Mouse (Mus musculus): ENCODE results near the gene Lrrc74a. TPM values are rescaled to one million over a fixed set of nuclear protein-coding genes. Genes with fewer than 3 reads are reported as not detected.

Lrrc74a gene
- total and polyA plus RNA-seq, 2 experiments, result not detected

DNA sequence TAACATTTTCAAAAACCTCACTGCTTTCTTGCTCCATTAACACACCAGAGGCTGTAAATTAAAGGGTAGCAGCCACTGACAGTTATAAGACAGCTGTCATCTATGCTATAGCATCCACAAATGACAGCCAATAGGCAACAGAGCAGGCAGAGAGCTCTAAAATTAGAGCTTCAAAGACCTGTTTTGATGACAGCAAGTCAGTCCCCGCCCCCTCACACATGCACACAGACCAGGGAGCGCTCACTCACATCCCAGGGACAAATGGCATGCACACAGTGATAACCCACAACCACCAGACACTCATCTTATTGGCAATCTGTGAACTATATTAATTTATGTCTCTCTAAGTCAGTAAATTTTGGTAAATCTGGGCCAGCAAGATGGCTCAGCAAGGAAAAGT lies 9.9 kb upstream of the Lrrc74a start:
- Histone ChIP-seq H3K36me3 (ENCODE audit: control insufficient read depth, insufficient read depth, low read length) (no peaks in the 10 kb centered on the region), H3K4me3 (ENCODE audit: insufficient read depth, low read depth, low read length) (no peak overlapping the region), H3K27me3 (ENCODE audit: control insufficient read depth, insufficient read depth, low read length) (no peaks in the 10 kb centered on the region), H3K27ac (replicated peaks; ENCODE audit: insufficient read depth, low read depth, low read length) (no peak overlapping the region), H3K4me1 (ENCODE audit: control insufficient read depth, insufficient read depth, low read length) (no peaks in the 10 kb centered on the region), H3K9ac (ENCODE audit: low read depth, low read length) (no peak overlapping the region), H3K79me2 (ENCODE audit: control insufficient read depth, insufficient read depth, low read length) (no peaks in the 10 kb centered on the region)
- TF ChIP-seq POLR2A (IDR thresholded peaks at IDR 0.05; ENCODE audit: extremely low read depth, insufficient read depth, low read length) (no peak), CTCF (IDR thresholded peaks at IDR 0.05; ENCODE audit: low read depth, low read length) (no peak)
- WGBS, result 94% methylated on average over 2 of the region's 2 CpGs
- no peak for DNase-seq (ENCODE audit: extremely low read depth, low read depth, low spot score)

DNA sequence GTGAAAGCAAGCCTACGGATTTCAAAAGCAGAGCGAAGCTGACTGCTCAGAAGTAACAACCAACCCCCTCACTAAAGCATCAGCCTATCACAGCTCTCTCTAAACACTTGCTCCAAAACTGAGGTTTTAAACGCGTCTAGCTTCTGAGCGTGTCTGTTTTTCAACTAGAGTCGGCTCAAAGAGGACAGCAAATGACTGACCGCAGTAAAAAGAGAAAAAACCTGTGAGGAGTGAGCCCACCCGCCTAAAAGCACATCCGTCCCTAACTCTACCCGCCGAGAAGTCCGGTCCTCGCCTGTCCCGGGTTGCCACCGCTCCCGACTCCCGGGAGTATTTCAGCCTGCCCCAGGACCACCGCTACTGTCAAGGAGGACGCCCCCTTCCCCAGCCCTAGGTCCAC lies 8.5 kb upstream of the Lrrc74a start:
- 2% methylated on average over 19 of the region's 19 CpGs for WGBS
- TF ChIP-seq CTCF (IDR thresholded peaks at IDR 0.05; ENCODE audit: low read depth, low read length), result no peak
- H3K4me1 ChIP-seq (ENCODE audit: control insufficient read depth, insufficient read depth, low read length), result no peaks in the 10 kb centered on the region
- no peak for DNase-seq (ENCODE audit: extremely low read depth, low read depth, low spot score)
- H3K27ac ChIP-seq (replicated peaks; ENCODE audit: insufficient read depth, low read depth, low read length), result no peak overlapping the region
- no peaks in the 10 kb centered on the region for H3K36me3 ChIP-seq (ENCODE audit: control insufficient read depth, insufficient read depth, low read length)
- H3K79me2 ChIP-seq (ENCODE audit: control insufficient read depth, insufficient read depth, low read length), result no peaks in the 10 kb centered on the region
- H3K4me3 ChIP-seq (ENCODE audit: insufficient read depth, low read depth, low read length), result peak overlapping the region; percentile 80
- H3K9ac ChIP-seq (ENCODE audit: low read depth, low read length), result peak overlapping the region; percentile 77
- no peaks in the 10 kb centered on the region for H3K27me3 ChIP-seq (ENCODE audit: control insufficient read depth, insufficient read depth, low read length)

DNA sequence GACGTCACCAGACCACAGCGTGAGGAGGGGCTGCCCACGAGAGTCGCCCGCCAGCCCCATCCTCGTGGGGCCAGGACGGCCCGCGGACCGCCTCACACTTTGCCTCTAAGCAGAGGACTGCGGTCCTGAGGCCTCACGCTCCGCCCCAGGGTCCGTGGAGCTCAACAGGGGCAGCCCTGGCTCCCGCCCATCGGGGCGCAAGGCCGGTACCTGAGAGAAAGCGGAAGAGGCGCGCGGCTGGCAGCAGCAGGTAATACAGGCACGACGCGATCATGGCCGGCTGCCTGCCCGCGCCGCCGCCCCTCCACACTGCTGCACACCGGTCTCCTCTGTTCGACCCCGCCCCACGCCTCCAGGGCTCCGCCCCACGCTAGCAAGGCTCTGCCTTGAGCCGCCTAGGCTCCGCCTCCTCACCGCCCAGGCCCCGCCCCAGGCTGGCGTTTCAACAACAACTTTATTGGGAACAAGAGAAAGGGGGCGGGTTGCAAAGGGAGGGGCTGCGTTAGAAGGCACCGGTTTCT lies 8.0 kb upstream of the Lrrc74a start, which contains the start of gene Angel1:
TSS of gene Angel1 (minus strand) at position 341 of the 521 bp plus-strand sequence.
- Histone ChIP-seq H3K36me3 (ENCODE audit: control insufficient read depth, insufficient read depth, low read length) (no peaks in the 10 kb centered on the region), H3K27me3 (ENCODE audit: control insufficient read depth, insufficient read depth, low read length) (no peaks in the 10 kb centered on the region), H3K4me3 (ENCODE audit: insufficient read depth, low read depth, low read length) (peak within 1 kb of the TSS; percentile 80), H3K27ac (replicated peaks; ENCODE audit: insufficient read depth, low read depth, low read length) (no peak within 1 kb of the TSS), H3K79me2 (ENCODE audit: control insufficient read depth, insufficient read depth, low read length) (no peaks in the 10 kb centered on the region), H3K9ac (ENCODE audit: low read depth, low read length) (peak within 1 kb of the TSS; percentile 77), H3K4me1 (ENCODE audit: control insufficient read depth, insufficient read depth, low read length) (no peaks in the 10 kb centered on the region)
- 0 out of 2 replicates have a peak, but pooled peaks have one; percentile 43 for TF ChIP-seq POLR2A (IDR thresholded peaks at IDR 0.05; ENCODE audit: extremely low read depth, insufficient read depth, low read length)
- peak; percentile 19; the same call in 1 of the 2 replicates for TF ChIP-seq CTCF (IDR thresholded peaks at IDR 0.05; ENCODE audit: low read depth, low read length)
- under 1% methylated on average over 43 of the region's 44 CpGs for WGBS
- peak; percentile 80 for DNase-seq (ENCODE audit: extremely low read depth, low read depth, low spot score)

DNA sequence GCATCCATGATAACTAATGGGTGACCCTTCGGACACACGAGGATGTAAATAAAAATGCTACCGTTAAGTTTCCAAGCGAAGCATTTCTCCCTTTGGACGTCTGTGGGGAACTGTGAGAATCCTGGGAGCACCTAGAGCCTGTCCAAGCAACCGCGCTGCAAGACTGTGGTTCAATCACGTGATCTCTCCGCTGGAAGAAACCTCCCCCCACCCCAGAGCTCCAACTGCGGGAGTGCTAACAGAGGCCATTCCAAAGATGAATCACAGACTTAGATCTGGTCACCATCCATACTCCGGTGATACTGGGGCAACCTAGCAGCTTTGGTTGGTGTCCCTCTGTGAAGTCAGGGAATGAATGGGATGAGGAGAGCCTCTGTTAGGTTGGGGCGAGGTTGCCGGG lies 26.9 kb downstream of the Lrrc74a start:
- Histone ChIP-seq H3K27me3 (ENCODE audit: control insufficient read depth, insufficient read depth, low read length) (no peaks in the 10 kb centered on the region), H3K4me3 (ENCODE audit: insufficient read depth, low read depth, low read length) (no peak overlapping the region), H3K36me3 (ENCODE audit: control insufficient read depth, insufficient read depth, low read length) (no peaks in the 10 kb centered on the region), H3K27ac (replicated peaks; ENCODE audit: insufficient read depth, low read depth, low read length) (no peak overlapping the region), H3K79me2 (ENCODE audit: control insufficient read depth, insufficient read depth, low read length) (no peaks in the 10 kb centered on the region), H3K4me1 (ENCODE audit: control insufficient read depth, insufficient read depth, low read length) (no peaks in the 10 kb centered on the region), H3K9ac (ENCODE audit: low read depth, low read length) (no peak overlapping the region)
- DNase-seq (ENCODE audit: extremely low read depth, low read depth, low spot score), result no peak
- 66% methylated on average over 13 of the region's 13 CpGs for WGBS
- TF ChIP-seq CTCF (IDR thresholded peaks at IDR 0.05; ENCODE audit: low read depth, low read length) (no peak), POLR2A (IDR thresholded peaks at IDR 0.05; ENCODE audit: extremely low read depth, insufficient read depth, low read length) (no peak)

DNA sequence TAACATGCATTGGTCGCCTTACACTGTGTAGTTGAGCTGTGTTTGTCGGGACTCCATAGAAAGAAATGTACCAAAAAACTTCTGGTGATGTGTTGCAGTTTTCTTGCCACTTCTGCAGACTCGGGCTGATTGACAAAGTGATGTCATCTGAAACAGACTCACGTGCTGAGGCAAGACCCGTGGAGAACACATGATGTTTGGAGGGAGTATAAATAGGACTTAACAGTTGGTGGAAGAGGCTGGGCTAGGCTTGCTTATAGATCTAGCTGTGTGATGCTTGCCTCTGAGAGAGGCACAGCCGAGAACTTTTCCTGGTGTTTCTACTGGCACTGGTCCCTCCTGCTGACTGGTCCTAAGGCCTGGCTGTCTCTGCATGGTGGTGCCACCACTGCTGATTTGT lies 29.9 kb downstream of the Lrrc74a start:
- H3K4me1 ChIP-seq (ENCODE audit: control insufficient read depth, insufficient read depth, low read length), result no peaks in the 10 kb centered on the region
- no peaks in the 10 kb centered on the region for H3K79me2 ChIP-seq (ENCODE audit: control insufficient read depth, insufficient read depth, low read length)
- no peaks in the 10 kb centered on the region for H3K27me3 ChIP-seq (ENCODE audit: control insufficient read depth, insufficient read depth, low read length)
- DNase-seq (ENCODE audit: extremely low read depth, low read depth, low spot score), result no peak
- no peak overlapping the region for H3K27ac ChIP-seq (replicated peaks; ENCODE audit: insufficient read depth, low read depth, low read length)
- H3K36me3 ChIP-seq (ENCODE audit: control insufficient read depth, insufficient read depth, low read length), result no peaks in the 10 kb centered on the region
- 62% methylated on average over 6 of the region's 6 CpGs for WGBS
- no peak overlapping the region for H3K4me3 ChIP-seq (ENCODE audit: insufficient read depth, low read depth, low read length)
- no peak overlapping the region for H3K9ac ChIP-seq (ENCODE audit: low read depth, low read length)
- TF ChIP-seq POLR2A (IDR thresholded peaks at IDR 0.05; ENCODE audit: extremely low read depth, insufficient read depth, low read length), result no peak
- TF ChIP-seq CTCF (IDR thresholded peaks at IDR 0.05; ENCODE audit: low read depth, low read length), result no peak

DNA sequence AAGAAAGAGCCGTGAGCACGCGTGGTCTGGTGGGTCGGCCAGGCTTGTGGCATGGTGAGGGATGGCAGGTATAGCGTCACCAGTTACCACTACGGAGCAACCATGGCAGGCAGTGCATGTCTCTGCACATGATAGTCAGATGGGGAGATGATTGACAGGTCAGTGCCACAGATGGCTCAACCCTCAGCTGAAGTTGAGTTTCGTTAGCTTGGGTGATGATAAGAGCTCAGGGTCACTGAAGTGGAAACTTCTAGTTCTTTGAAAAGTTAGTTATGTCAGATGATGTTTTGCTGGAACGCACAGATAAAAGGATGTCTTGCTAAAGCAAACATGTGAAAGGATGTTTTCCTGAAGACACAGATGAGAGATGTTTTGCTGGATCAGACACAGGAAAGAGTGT lies 32.3 kb downstream of the Lrrc74a start:
- Histone ChIP-seq H3K27me3 (ENCODE audit: control insufficient read depth, insufficient read depth, low read length) (no peaks in the 10 kb centered on the region), H3K4me3 (ENCODE audit: insufficient read depth, low read depth, low read length) (no peak overlapping the region), H3K79me2 (ENCODE audit: control insufficient read depth, insufficient read depth, low read length) (no peaks in the 10 kb centered on the region), H3K27ac (replicated peaks; ENCODE audit: insufficient read depth, low read depth, low read length) (no peak overlapping the region), H3K9ac (ENCODE audit: low read depth, low read length) (no peak overlapping the region), H3K36me3 (ENCODE audit: control insufficient read depth, insufficient read depth, low read length) (no peaks in the 10 kb centered on the region), H3K4me1 (ENCODE audit: control insufficient read depth, insufficient read depth, low read length) (peaks cover 3% of the 10 kb centered on the region; the same call in 1 of the 2 replicates)
- TF ChIP-seq POLR2A (IDR thresholded peaks at IDR 0.05; ENCODE audit: extremely low read depth, insufficient read depth, low read length) (no peak), CTCF (IDR thresholded peaks at IDR 0.05; ENCODE audit: low read depth, low read length) (no peak)
- DNase-seq (ENCODE audit: extremely low read depth, low read depth, low spot score), result no peak
- 87% methylated on average over 8 of the region's 8 CpGs for WGBS
